ENCODE assay signal across 9 mouse cellular contexts in genomic region chr15:103322396-103322795, GRCm38 (mm10). TPM values are rescaled to one million over a fixed set of nuclear protein-coding genes. Genes with fewer than 3 reads are reported as not detected.
DNase-seq lines count a peak whose midpoint lies in the region; ATAC-seq lines count a peak whose summit lies in the region.
"Had no signal": no experiment of that assay in that cellular context is flagged by ENCODE, and none has a peak within 500 bp of the region (broad histone marks: within the 10 kb centered on the region; RNA-seq: fewer than 3 reads in every experiment).

No protein-coding gene starts in this region.

- H3K9ac ChIP-seq in kidney, embryonic 14.5 days (ENCODE audit: low read depth, low read length), result peak overlapping the region; percentile 81
- H3K9ac ChIP-seq in embryonic facial prominence, embryonic 12.5 days, result peak overlapping the region; percentile 86
- H3K9ac ChIP-seq in hindbrain, embryonic 16.5 days (ENCODE audit: low read depth, low read length), result peak overlapping the region; percentile 94
- H3K9ac ChIP-seq in midbrain, embryonic 15.5 days, result peak overlapping the region; percentile 83

- peaks cover 24% of the 10 kb centered on the region; the same call in 1 of the 2 replicates for H3K4me1 ChIP-seq in kidney, embryonic 14.5 days (ENCODE audit: control insufficient read depth, insufficient read depth, low read length)
- peaks cover 28% of the 10 kb centered on the region for H3K4me1 ChIP-seq in embryonic facial prominence, embryonic 12.5 days
- H3K4me1 ChIP-seq in hindbrain, embryonic 16.5 days (ENCODE audit: control insufficient read depth, insufficient read depth, low read depth, low read length), result peaks cover 26% of the 10 kb centered on the region
- peaks cover 29% of the 10 kb centered on the region for H3K4me1 ChIP-seq in midbrain, embryonic 15.5 days

- H3K36me3 ChIP-seq in kidney, embryonic 14.5 days (ENCODE audit: control insufficient read depth, insufficient read depth, low read length), result peaks cover 12% of the 10 kb centered on the region; the same call in 1 of the 2 replicates
- peaks cover 12% of the 10 kb centered on the region for H3K36me3 ChIP-seq in embryonic facial prominence, embryonic 12.5 days
- H3K36me3 ChIP-seq in hindbrain, embryonic 16.5 days (ENCODE audit: control insufficient read depth, insufficient read depth, low read length), result peaks cover 8% of the 10 kb centered on the region
- H3K36me3 ChIP-seq in midbrain, embryonic 15.5 days (replicated peaks), result peaks cover 10% of the 10 kb centered on the region; the same call in 1 of the 2 replicates

- H3K27me3 ChIP-seq in kidney, embryonic 14.5 days (ENCODE audit: control insufficient read depth, insufficient read depth, low read length), result no peaks in the 10 kb centered on the region
- no peaks in the 10 kb centered on the region for H3K27me3 ChIP-seq in embryonic facial prominence, embryonic 12.5 days
- H3K27me3 ChIP-seq in hindbrain, embryonic 16.5 days (replicated peaks; ENCODE audit: control insufficient read depth, insufficient read depth, low read length), result no peaks in the 10 kb centered on the region
- H3K27me3 ChIP-seq in midbrain, embryonic 15.5 days (replicated peaks), result no peaks in the 10 kb centered on the region
- H3K27me3 ChIP-seq: Patski had no signal

- peak overlapping the region; percentile 71 for H3K4me3 ChIP-seq in kidney, embryonic 14.5 days (ENCODE audit: low read length)
- peak overlapping the region; percentile 76 for H3K4me3 ChIP-seq in embryonic facial prominence, embryonic 12.5 days
- H3K4me3 ChIP-seq in hindbrain, embryonic 16.5 days (ENCODE audit: low read length), result peak overlapping the region; percentile 82
- peak overlapping the region; percentile 63 for H3K4me3 ChIP-seq in midbrain, embryonic 15.5 days

- peak overlapping the region; percentile 86 for H3K4me2 ChIP-seq in kidney, embryonic 14.5 days (replicated peaks; ENCODE audit: low read depth, low read length)
- peak overlapping the region; percentile 79 for H3K4me2 ChIP-seq in embryonic facial prominence, embryonic 12.5 days (replicated peaks)
- peak overlapping the region; percentile 93 for H3K4me2 ChIP-seq in hindbrain, embryonic 16.5 days (ENCODE audit: low read length)
- H3K4me2 ChIP-seq in midbrain, embryonic 15.5 days, result peak overlapping the region; percentile 66

- DNase-seq in kidney, postnatal 10 days, result no peak
- no peak for DNase-seq in urinary bladder, postnatal 10 days (ENCODE audit: low spot score)
- DNase-seq in natural killer cell, adult 2 months (ENCODE audit: low spot score in 2 of 2), result no peak

- no peak for ATAC-seq in kidney, embryonic 14.5 days (ENCODE audit: low FRiP score, low TSS enrichment)
- ATAC-seq in embryonic facial prominence, embryonic 12.5 days (ENCODE audit: insufficient number of reproducible peaks, insufficient read depth, low FRiP score, low TSS enrichment), result no peak
- ATAC-seq in hindbrain, embryonic 16.5 days, result no peak
- no peak for ATAC-seq in midbrain, embryonic 15.5 days (replicated peaks)
- no peak for ATAC-seq in inflammation-experienced regulatory T-cells, adult 6 months

- H3K27ac ChIP-seq in kidney, embryonic 14.5 days (ENCODE audit: low read depth, low read length), result peak overlapping the region; percentile 30; the same call in 1 of the 2 replicates
- H3K27ac ChIP-seq in embryonic facial prominence, embryonic 12.5 days, result 0 out of 2 replicates have a peak overlapping the region, but pooled peaks have one; percentile 77
- peak overlapping the region; percentile 87 for H3K27ac ChIP-seq in hindbrain, embryonic 16.5 days (ENCODE audit: low read depth, low read length)
- peak overlapping the region; percentile 73; the same call in 1 of the 2 replicates for H3K27ac ChIP-seq in midbrain, embryonic 15.5 days

- WGBS in kidney, embryonic 14.5 days, result 44% methylated on average over 4 of the region's 4 CpGs
- 39% methylated on average over 4 of the region's 4 CpGs for WGBS in embryonic facial prominence, embryonic 12.5 days
- WGBS in hindbrain, embryonic 16.5 days, result 37% methylated on average over 4 of the region's 4 CpGs
- WGBS in midbrain, embryonic 15.5 days, result 37% methylated on average over 4 of the region's 4 CpGs

- no peaks in the 10 kb centered on the region for H3K9me3 ChIP-seq in kidney, embryonic 14.5 days (ENCODE audit: control insufficient read depth, low read length)
- H3K9me3 ChIP-seq in embryonic facial prominence, embryonic 12.5 days, result no peaks in the 10 kb centered on the region
- no peaks in the 10 kb centered on the region for H3K9me3 ChIP-seq in hindbrain, embryonic 16.5 days (ENCODE audit: control insufficient read depth, low read length)
- H3K9me3 ChIP-seq in midbrain, embryonic 15.5 days, result no peaks in the 10 kb centered on the region

RNA-seq across cellular contexts. Expression of gene Gpr84, which starts 12.0 kb away (rescaled TPM):
- 0.47 and 0.69 TPM in 2 replicates for polyA plus RNA-seq in kidney, embryonic 14.5 days (2014; fragmentation: Nextera tagmentation; extraction: Ambion mirVana)
- 0.47 and 0.67 TPM in 2 replicates for polyA plus RNA-seq in embryonic facial prominence, embryonic 12.5 days (2016; fragmentation: Nextera tagmentation; extraction: Ambion mirVana)
- polyA plus RNA-seq in hindbrain, embryonic 16.5 days (2015; fragmentation: Nextera tagmentation; extraction: Ambion mirVana), result 0.34 and 0.42 TPM in 2 replicates
- polyA plus RNA-seq in midbrain, embryonic 15.5 days (2015; fragmentation: Nextera tagmentation; extraction: Ambion mirVana), result 0.31 and 0.34 TPM in 2 replicates
- polyA plus RNA-seq in inflammation-experienced regulatory T-cells, adult 6 months (2017; shearing (Covaris generic)), result not detected
- polyA plus RNA-seq: Patski had no signal

RNA-seq across cellular contexts. Expression of gene Zfp385a, which starts 17.5 kb away (rescaled TPM):
- polyA plus RNA-seq in kidney, embryonic 14.5 days (2014; fragmentation: Nextera tagmentation; extraction: Ambion mirVana), result 12.3 and 18.2 TPM in 2 replicates
- 12.6 and 14.5 TPM in 2 replicates for polyA plus RNA-seq in embryonic facial prominence, embryonic 12.5 days (2016; fragmentation: Nextera tagmentation; extraction: Ambion mirVana)
- polyA plus RNA-seq in hindbrain, embryonic 16.5 days (2015; fragmentation: Nextera tagmentation; extraction: Ambion mirVana), result 20.1 and 24.7 TPM in 2 replicates
- polyA plus RNA-seq in midbrain, embryonic 15.5 days (2015; fragmentation: Nextera tagmentation; extraction: Ambion mirVana), result 24.4 and 25.6 TPM in 2 replicates
- not detected for polyA plus RNA-seq in inflammation-experienced regulatory T-cells, adult 6 months (2017; shearing (Covaris generic))

RNA-seq across cellular contexts. Expression of gene Itga5, which starts 44.2 kb away (rescaled TPM):
- polyA plus RNA-seq in kidney, embryonic 14.5 days (2014; fragmentation: Nextera tagmentation; extraction: Ambion mirVana), result 19.6 and 37.4 TPM in 2 replicates
- 49.4 and 50.9 TPM in 2 replicates for polyA plus RNA-seq in embryonic facial prominence, embryonic 12.5 days (2016; fragmentation: Nextera tagmentation; extraction: Ambion mirVana)
- polyA plus RNA-seq in hindbrain, embryonic 16.5 days (2015; fragmentation: Nextera tagmentation; extraction: Ambion mirVana), result 6.3 and 8.6 TPM in 2 replicates
- 7.3 and 8.2 TPM in 2 replicates for polyA plus RNA-seq in midbrain, embryonic 15.5 days (2015; fragmentation: Nextera tagmentation; extraction: Ambion mirVana)
- 1 to 10 TPM in 2 of 3 experiments, under 1 TPM in 1; 0.74 to 1.8 (median 1.5) TPM for polyA plus RNA-seq in inflammation-experienced regulatory T-cells, adult 6 months (2017; shearing (Covaris generic))

RNA-seq across cellular contexts. Expression of gene Copz1, which starts 49.9 kb away (rescaled TPM):
- 290 and 322 TPM in 2 replicates for polyA plus RNA-seq in kidney, embryonic 14.5 days (2014; fragmentation: Nextera tagmentation; extraction: Ambion mirVana)
- 257 and 268 TPM in 2 replicates for polyA plus RNA-seq in embryonic facial prominence, embryonic 12.5 days (2016; fragmentation: Nextera tagmentation; extraction: Ambion mirVana)
- 207 and 209 TPM in 2 replicates for polyA plus RNA-seq in hindbrain, embryonic 16.5 days (2015; fragmentation: Nextera tagmentation; extraction: Ambion mirVana)
- polyA plus RNA-seq in midbrain, embryonic 15.5 days (2015; fragmentation: Nextera tagmentation; extraction: Ambion mirVana), result 197 and 203 TPM in 2 replicates
- 100 to 1,000 TPM; 216 to 248 (median 223) TPM for polyA plus RNA-seq in inflammation-experienced regulatory T-cells, adult 6 months (2017; shearing (Covaris generic))

Comparison
In these comparisons a context has a peak if more than half of its experiments do, and no peak if none do; other contexts are left out.
1. H3K27ac ChIP-seq: peak in every context shown above with its lines; median percentile 87 in hindbrain, embryonic 16.5 days; 77 in embryonic facial prominence, embryonic 12.5 days; 73 in midbrain, embryonic 15.5 days; 30 in kidney, embryonic 14.5 days.
2. RNA of gene Zfp385a, which starts 17.5 kb away (polyA plus RNA-seq): 24.4 to 25.6 TPM in midbrain, embryonic 15.5 days, 20.1 to 24.7 TPM in hindbrain, embryonic 16.5 days, 12.3 to 18.2 TPM in kidney, embryonic 14.5 days and 12.6 to 14.5 TPM in embryonic facial prominence, embryonic 12.5 days; not detected in inflammation-experienced regulatory T-cells, adult 6 months; every median in the first group is over 10 times any median in the second.
3. Peak in every context shown above with its lines, with median percentiles within 50 percentile points of each other: H3K4me2 ChIP-seq, H3K4me3 ChIP-seq and H3K9ac ChIP-seq.